Mouse (Mus musculus): Measurements from ENCODE around the gene Ticrr.

GRCm38 (mm10) chr7:79734563-79734962, 74.6 kb downstream of the Ticrr start:
- no peak for TF ChIP-seq POLR2A (IDR thresholded peaks at IDR 0.05; ENCODE audit: extremely low read depth, insufficient read depth, low read length)
- no peak for TF ChIP-seq CTCF (IDR thresholded peaks at IDR 0.05; ENCODE audit: low read depth, low read length)

All from liver, adult 2 months (tissue).